Mouse (Mus musculus) liver, embryonic 14.5 days (tissue): ENCODE data around the gene Gm9837.

Experiments used
- CTCF ChIP-seq: IDR thresholded peaks from 2 replicates; pipeline ENCODE4 v1.5.1; 2016; ENCODE audit warnings: antibody characterized with exemption, low read depth, control low read depth
- EP300 ChIP-seq: IDR thresholded peaks from 2 replicates; pipeline ENCODE4 v1.6.1; 2016; ENCODE audit warnings: antibody characterized with exemption, low read depth

- no peak for TF ChIP-seq CTCF
- no peak for TF ChIP-seq EP300
Observed at GRCm38 (mm10) chr11:53463551-53464424, 6.5 kb downstream of the Gm9837 start.
